Mouse (Mus musculus): ENCODE measurements around the gene Sufu.

Sufu gene

DNA sequence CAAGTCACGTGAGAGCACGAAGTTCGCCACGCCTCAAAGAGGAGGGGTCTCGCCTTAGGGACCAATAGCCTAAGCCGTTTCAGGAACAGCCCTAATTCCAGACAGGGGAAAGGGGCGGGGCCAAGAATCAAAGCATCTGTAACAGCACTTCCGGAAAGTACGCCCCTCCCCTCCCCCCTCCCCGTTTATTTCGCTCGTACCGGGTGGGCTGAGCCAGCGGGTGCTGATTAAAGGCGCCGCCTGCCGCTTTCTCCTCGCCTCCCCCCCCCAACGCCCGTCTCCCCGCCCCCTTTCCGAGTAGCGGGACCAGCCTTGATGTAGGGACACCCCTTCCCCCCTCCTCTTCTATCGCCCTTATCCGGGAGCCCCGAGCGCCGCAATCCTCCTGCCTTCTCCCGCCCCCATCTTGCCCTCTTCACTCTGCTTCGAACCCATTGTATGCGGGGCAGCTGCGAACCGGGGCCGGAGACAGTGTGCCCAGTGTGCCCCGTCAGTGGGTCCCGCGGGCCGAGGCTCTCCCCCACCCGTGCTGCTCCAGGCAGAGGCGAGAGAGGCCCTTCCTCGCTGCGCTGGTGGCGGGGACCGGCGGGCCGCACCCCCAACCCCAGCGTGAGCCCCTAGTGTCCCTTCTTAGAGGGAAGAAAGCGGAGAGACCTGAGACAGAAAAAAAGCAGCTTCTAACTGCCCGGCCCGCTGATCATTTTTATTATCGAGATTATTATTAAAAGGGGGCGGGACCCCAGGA is 103.3 kb downstream of the Sufu start:
- peak; percentile 96 for DNase-seq (ENCODE audit: low spot score)

DNA sequence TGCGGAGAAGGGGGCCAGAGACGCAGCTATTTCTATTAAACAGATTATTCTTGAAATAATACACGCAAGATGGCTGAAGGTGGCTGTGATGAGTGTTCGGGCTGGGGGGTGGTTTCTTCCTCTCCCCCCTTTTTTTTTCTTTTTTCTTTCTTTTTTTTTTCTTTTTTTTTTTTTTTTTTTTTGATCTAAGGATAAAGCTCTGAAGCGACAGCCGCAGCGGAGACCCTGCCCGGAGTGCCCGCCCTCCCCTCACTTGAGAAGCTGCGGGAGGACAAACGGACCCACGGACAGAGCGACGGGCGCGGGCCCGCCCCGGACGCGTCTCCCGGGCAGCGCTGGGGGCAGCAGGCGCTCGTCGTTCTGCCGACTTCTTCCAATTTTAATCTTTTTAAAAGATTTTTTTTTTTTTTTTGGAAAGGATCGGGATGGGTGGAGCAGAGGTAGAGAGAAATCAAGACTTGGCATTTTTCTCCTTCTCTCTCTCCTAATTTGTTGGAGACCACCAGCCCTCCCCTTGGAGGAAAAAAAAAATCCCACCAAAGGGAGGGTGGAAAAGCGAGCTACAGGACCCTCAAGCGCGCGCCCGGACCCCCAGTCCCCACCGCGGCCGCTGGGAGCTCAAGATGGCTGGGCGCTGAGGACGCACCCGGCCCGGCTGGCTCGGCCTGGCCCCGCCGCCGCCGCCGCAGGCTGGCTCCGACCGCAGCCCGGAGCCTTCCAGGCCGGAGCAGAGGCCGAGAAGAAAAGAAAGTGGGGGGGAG is 104.1 kb downstream of the Sufu start:
- no peak for DNase-seq (ENCODE audit: low spot score)

DNA sequence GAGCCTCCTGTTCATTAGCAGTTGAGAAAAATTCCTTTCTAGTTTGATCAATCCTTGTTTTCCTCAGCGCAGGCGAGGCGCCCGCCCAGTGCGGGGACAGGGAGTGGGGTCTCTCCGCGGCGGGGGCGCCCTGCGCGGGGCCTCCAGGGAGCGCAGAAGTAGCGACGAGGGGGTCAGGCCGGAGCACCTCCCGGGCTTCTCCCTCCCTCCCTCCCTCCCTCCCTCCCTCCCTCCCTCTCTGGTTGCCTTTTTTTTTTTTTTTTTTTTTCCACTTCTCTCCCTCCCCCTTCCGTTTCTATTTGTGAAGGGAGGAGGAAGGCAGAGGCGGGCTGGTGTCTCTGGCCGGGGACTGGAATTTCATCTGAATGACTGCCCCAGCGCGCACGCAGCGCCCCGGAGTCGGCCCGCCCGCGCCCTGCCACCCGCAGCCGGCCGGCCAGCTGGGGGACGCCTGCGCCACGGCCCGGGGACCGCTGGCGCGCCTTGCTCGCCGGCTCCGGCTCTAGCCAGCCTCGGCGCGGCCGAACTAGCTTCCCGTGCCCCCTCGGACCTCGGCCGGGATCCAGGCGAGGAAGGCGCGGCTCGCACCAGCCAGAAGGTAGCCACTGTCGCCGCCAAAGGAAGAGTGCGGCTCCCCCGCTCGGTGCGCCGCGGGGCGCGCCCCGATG is 104.8 kb downstream of the Sufu start, which contains the start of gene Trim8:
Gene Trim8, plus strand, starts transcription at position 302 of the 668 bp plus-strand sequence.
- peak; percentile 75 for DNase-seq (ENCODE audit: low spot score)

DNA sequence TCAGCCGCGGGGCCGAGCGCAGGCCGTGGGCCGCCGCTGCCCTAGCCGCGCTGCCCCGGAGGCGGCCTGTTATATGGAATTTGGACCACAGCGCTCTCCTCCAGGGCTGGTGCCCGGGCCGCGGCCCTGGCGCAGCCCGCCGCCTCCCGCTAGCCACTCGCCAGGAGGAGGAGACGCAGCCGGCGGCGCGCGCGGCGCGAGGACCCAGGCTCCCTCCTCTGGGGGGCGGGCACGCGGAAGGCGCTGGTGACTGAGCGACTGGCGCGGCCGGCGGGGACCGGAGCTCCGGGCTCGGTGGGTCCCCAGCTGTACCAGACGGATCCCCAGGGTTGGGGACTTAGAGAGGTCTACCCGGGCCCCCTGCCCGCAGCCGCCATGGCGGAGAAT is 105.4 kb downstream of the Sufu start:
- peak; percentile 69 for DNase-seq (ENCODE audit: low spot score)

DNA sequence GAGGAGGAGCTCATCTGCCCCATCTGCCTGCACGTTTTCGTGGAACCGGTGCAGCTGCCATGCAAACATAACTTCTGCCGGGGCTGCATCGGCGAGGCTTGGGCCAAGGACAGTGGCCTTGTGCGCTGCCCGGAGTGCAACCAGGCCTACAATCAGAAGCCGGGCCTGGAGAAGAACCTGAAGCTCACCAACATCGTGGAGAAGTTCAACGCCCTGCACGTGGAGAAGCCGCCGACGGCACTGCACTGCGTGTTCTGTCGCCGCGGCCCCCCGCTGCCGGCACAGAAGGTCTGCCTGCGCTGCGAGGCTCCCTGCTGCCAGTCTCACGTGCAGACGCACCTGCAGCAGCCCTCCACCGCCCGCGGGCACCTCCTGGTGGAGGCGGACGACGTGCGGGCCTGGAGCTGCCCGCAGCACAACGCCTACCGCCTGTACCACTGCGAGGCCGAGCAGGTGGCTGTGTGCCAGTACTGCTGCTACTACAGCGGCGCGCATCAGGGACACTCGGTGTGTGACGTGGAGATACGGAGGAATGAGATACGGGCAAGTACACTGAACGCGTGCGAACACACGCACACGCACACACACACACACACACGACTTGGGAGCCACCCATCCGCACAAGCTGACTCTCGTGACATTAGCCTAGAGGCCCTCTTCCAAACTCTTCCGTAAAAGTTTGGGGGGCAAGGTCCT is 105.9 kb downstream of the Sufu start:
- DNase-seq (ENCODE audit: low spot score) = peak; percentile 73

DNA sequence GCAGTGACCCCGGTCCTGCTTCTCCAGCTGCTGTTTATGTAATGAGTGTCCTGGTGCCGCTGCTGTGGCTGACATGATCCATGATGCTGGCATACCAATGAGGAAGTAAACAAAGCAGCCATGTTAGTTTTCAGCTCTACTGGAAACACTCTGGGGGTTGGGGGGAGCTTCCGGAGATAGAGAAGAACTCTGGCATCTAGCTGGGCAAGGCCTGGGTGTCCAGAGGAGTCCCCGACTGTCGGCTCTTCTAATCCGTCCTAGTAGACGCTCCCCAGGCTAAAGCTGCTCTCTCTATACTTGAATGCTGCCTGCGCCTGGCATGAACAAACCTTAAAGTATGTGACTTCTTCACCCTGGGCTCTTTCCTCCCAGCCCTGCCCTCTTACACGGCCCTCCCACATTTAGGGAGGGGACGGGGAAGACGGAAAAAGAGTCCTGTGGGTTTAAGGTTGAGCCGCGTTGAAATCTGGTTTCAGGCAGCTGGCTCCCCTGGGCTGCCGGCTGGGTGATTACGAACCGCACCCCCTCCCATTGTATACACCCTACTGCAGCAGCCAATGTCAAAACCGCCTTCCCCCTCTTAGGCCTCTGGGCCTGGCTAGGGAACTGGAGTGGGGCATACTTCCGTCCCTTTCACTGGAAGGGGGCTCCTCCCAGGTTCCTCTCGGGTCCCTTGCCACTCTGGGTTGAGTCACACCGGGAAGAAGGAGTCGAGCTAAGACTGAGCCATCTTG is 106.8 kb downstream of the Sufu start:
- DNase-seq (ENCODE audit: low spot score) = peak; percentile 60

DNA sequence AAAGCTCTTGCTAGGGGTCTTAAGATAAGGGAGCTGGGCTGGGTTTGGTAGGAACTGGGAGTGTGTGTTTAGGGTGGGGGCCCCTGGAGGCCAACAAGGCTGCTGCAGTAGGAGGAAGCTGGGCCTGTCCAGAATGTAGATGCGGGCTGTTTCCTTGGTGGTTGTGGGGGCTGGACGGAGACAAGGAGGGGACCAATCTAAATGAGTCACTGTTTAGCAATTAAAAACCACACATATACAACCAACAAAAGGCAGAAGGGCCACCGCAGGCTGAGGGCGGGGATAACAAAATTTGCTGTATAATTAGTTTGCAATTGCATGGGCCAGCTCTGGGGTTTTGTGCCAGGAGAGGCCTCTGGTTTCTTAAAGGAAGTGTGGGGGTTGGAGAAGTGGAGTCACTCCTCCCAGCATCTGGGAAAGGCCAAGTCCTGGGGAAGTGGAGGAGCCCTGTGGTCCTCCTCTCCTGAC is 107.4 kb downstream of the Sufu start:
- DNase-seq (ENCODE audit: low spot score) = no peak

DNA sequence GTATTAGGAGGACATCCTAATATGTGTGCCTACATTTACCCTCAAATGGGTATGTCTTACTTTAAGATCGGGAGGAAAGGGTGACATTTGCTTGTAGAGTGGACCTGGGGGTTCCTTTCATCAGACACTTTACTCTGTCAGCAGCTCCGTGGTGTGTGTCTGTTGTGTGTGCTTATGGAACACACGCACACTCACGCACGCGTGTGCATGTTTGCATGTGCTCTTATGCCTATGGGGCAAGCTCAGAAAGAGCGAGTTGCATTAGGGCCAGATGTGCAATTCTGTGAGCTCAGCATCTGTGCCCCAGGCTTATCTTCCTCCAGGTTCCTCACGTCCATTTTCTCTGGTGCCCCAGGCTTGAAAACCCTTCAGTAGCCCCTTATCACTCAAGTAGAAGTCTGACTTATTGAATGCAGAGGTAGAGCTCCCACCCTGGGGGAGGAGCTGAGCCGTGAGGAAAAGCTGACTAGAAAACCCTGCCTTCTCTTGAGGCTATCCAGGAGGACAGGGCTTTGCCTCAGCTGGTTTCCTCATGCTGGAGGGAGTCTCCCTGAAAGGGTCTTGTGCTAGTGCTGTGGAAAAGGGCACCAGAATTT is 108.2 kb downstream of the Sufu start:
- no peak for DNase-seq (ENCODE audit: low spot score)

DNA sequence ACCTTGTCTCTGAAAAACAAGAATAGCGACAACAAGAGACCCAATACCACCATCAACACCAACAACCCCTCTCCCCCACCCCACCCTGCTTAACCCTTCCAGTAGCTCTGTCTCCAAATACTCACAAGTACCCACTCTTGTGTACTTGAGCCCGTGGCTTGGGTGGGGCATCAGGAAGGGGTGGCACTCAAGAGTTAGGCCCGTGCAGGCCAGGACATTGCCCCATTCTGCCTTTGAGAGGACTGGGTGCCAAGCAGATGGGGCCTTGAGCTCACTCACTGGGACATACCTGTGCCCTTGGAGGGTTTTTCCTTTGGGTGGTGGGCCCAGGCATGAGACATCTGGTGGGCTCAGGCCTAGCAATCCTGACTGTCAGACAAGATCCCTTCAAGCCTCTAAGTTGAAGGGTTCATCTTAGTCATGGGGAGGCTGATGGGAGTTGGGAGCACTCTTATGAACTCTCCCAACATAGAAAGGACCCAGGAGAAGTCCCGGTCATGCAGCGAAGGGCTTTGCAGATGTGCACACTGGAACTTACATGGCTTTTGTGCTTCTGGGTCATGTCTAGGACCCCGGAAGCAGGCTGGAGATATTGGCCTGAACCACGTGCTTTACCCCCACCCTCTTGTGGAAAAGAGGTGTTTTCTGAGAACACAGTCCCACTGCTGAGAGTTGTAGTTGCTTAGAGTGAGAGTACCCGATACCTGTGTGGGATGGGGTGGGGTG is 109.1 kb downstream of the Sufu start:
- no peak for DNase-seq (ENCODE audit: low spot score)

- no peak for DNase-seq (ENCODE audit: low spot score)
Measured at GRCm38 (mm10) chr19:46506372-46506717, 109.6 kb downstream of the Sufu start.

- no peak for DNase-seq (ENCODE audit: low spot score)
Measured at GRCm38 (mm10) chr19:46507181-46507581, 110.5 kb downstream of the Sufu start.

GRCm38 (mm10) chr19:46507806-46508205 is 111.1 kb downstream of the Sufu start:
- no peak for DNase-seq (ENCODE audit: low spot score)

- no peak for DNase-seq (ENCODE audit: low spot score)
Measured at GRCm38 (mm10) chr19:46508738-46509137, 112.0 kb downstream of the Sufu start.

- no peak for DNase-seq (ENCODE audit: low spot score)
Measured at GRCm38 (mm10) chr19:46509202-46509601, 112.5 kb downstream of the Sufu start.

DNA sequence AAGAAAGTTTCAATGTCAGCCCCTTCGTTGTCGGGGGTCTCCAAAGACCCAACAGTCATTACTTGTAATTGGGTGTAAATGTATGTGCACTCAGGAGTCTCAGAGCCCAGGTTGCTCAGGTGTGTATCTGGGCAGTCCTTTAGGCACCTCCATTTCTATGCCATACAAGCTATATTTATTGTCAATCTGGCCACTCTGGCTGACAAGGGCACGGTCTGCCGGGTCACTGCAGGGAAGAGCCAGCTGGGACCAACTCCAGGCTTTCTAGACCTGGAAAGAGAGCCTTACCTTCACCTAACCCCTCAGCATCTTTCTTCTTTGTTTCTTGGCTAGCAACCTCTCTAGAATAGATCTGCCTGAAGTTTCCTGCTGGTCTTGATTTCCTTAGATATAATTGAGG is 113.0 kb downstream of the Sufu start:
- no peak for DNase-seq (ENCODE audit: low spot score)

DNA sequence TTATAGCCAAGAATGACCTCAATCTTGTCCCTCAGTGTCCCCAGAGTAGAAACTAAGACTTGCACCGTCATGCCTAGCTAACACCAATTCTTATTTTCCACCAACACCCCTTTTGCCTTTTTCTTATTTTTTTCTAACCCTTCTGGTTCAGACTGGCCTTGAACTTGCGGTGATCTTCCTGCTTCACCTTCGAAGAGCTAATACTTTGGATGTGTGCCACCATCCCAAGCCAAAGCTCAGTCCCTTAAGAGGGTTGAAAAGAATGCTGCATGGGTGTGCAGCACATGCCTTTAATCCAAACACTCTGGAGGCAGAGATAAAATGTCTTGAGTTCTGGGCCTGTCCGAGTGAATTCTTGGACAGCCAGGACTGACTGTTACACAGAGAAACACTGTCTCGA is 113.7 kb downstream of the Sufu start:
- no peak for DNase-seq (ENCODE audit: low spot score)

DNA sequence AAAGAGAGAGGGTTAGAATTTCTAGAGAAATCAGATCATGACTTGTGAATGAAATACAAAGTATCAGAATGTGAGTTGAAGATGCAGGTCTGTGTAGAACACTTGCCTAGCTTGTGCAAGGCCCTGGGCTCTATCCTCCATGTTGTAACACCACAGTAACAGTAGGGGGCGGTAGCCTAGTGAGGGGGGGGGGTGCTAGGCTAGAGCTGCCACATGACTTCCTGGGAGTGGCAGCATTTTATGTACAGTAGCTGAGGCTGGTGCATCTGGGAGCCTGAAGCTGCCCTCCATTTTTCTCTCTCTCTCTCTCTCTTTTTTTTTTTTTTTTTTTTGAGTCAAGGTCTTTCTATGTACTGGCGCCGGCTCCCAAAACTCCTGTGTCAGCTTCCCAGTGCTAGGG is 114.1 kb downstream of the Sufu start:
- no peak for DNase-seq (ENCODE audit: low spot score)

- DNase-seq (ENCODE audit: low spot score) = no peak
Measured at GRCm38 (mm10) chr19:46511263-46511662, 114.6 kb downstream of the Sufu start.

DNA sequence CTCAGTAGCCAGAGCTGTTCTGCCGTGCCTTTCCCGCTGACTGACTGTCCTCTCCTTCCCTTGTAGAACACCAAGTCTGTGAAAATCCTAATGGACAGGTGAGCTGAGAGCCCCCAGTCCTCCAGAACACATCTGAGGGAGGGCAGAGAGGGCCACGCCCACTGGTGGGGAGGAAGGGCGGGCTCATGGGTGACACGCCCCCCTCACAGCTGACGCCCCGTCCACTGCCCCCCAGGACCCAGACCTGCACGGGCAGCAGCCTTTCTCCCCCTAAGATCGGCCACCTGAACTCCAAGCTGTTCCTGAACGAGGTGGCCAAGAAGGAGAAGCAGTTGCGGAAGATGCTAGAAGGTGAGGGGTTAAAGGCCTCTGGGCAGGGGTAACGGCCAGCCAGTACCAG is 117.7 kb downstream of the Sufu start:
- no peak for DNase-seq (ENCODE audit: low spot score)

GRCm38 (mm10) chr19:46515287-46515821 is 118.7 kb downstream of the Sufu start:
- no peak for DNase-seq (ENCODE audit: low spot score)
